Mouse (Mus musculus) liver, adult 2 months (tissue): ENCODE measurements around the gene Kcns1.

Experiments used
- CTCF ChIP-seq: fragments of 200-500 bp; IDR thresholded peaks from 2 replicates; pipeline ENCODE4 v1.5.1; 2011; ENCODE audit warnings: low read depth, low read length, control low read depth
- POLR2A ChIP-seq: fragments of 200-500 bp; IDR thresholded peaks from 2 replicates; pipeline ENCODE4 v1.6.1; 2011; ENCODE audit warnings: low read length, control low read depth; ENCODE audit not compliant: insufficient read depth; ENCODE audit errors: extremely low read depth

DNA sequence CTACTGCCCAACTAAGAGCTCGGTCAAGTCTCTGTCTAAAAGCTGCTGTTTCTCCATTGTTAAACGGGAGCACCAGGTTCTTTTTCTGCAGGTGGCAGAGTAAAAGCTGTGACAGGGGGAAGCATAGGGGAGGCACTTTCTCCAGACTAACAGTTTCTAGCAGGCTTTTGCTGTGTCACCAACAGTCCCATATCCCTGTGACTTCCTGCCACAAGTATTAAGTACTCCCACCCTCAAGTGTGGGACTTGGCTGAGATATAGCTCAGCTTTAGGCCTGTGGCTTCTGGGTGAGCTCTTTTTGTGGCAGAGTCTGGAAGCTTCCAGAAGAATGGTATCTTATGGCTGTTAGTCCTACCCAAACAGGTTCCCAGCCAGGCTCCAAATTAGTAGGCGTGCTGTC is 4.9 kb upstream of the Kcns1 start:
- TF ChIP-seq POLR2A (no peak), CTCF (no peak)
